Mouse (Mus musculus): ENCODE results near the gene Plac1. TPM values are rescaled to one million over a fixed set of nuclear protein-coding genes. Genes with fewer than 3 reads are reported as not detected.

Plac1 gene
- total and polyA plus RNA-seq, 3 experiments: not detected

- no peaks in the 10 kb centered on the region for H3K36me3 ChIP-seq (replicated peaks in 1 of 2; ENCODE audit: control insufficient read depth in 1 of 2, insufficient read depth in 1 of 2, low read length in 1 of 2)
- no peaks in the 10 kb centered on the region for H3K9me3 ChIP-seq (replicated peaks; ENCODE audit: low read length)
- H3K4me3 ChIP-seq (replicated peaks in 1 of 3; ENCODE audit: low read depth in 2 of 3, low read length in 2 of 3, poor library complexity in 1 of 3): no peak overlapping the region
- DNase-seq (ENCODE audit: extremely low read depth): no peak
- H3K4me2 ChIP-seq (ENCODE audit: insufficient read depth, low read depth, poor library complexity, severe bottlenecking): no peak overlapping the region
- H3K4me1 ChIP-seq (ENCODE audit: control insufficient read depth in 1 of 2, insufficient read depth in 2 of 2): no peaks in the 10 kb centered on the region
- in situ Hi-C loops (cut with MboI; ENCODE audit: low pct_ligation_motif_present, low pct_unique_long_range_greater_than_20kb, low sequenced_read_pairs) (no loop called here), dilution Hi-C loops (cut with MboI; ENCODE audit: extremely low pct_ligation_motif_present, extremely low pct_unique_long_range_greater_than_20kb, low sequenced_read_pairs) (no loop called here)
- no peak overlapping the region for H3K27ac ChIP-seq (ENCODE audit: insufficient read depth, low read depth)
- H3K79me2 ChIP-seq (replicated peaks; ENCODE audit: control insufficient read depth, extremely low read depth, insufficient read depth, poor library complexity, severe bottlenecking): no peaks in the 10 kb centered on the region
- H3K9ac ChIP-seq (ENCODE audit: insufficient read depth, low read depth): no peak overlapping the region
- TF ChIP-seq KAT2A (IDR thresholded peaks at IDR 0.05; ENCODE audit: insufficient replicate concordance, low read length): no peak
- no peak for TF ChIP-seq CHD2 (IDR thresholded peaks at IDR 0.05; ENCODE audit: low read length)
- no peak for TF ChIP-seq USF2 (conservative IDR thresholded peaks at IDR 0.05; ENCODE audit: low read depth, low read length)
- no peaks in the 10 kb centered on the region for H3K27me3 ChIP-seq (replicated peaks)
Measured at GRCm38 (mm10) chrX:53099266-53099665, 140.6 kb downstream of the Plac1 start.

- Histone ChIP-seq H3K27me3 (replicated peaks) (no peaks in the 10 kb centered on the region), H3K79me2 (replicated peaks; ENCODE audit: control insufficient read depth, extremely low read depth, insufficient read depth, poor library complexity, severe bottlenecking) (no peaks in the 10 kb centered on the region), H3K9ac (ENCODE audit: insufficient read depth, low read depth) (no peak overlapping the region), H3K27ac (ENCODE audit: insufficient read depth, low read depth) (no peak overlapping the region), H3K4me1 (ENCODE audit: control insufficient read depth in 1 of 2, insufficient read depth in 2 of 2) (no peaks in the 10 kb centered on the region), H3K4me3 (replicated peaks in 1 of 3; ENCODE audit: low read depth in 2 of 3, low read length in 2 of 3, poor library complexity in 1 of 3) (no peak overlapping the region), H3K36me3 (replicated peaks in 1 of 2; ENCODE audit: control insufficient read depth in 1 of 2, insufficient read depth in 1 of 2, low read length in 1 of 2) (no peaks in the 10 kb centered on the region), H3K4me2 (ENCODE audit: insufficient read depth, low read depth, poor library complexity, severe bottlenecking) (no peak overlapping the region), H3K9me3 (replicated peaks; ENCODE audit: low read length) (no peaks in the 10 kb centered on the region)
- TF ChIP-seq RAD21 (IDR thresholded peaks at IDR 0.05; ENCODE audit: low read depth, low read length) (no peak), MAZ (IDR thresholded peaks at IDR 0.05; ENCODE audit: low read depth, low read length) (no peak), CHD1 (IDR thresholded peaks at IDR 0.05; ENCODE audit: low read depth, low read length) (no peak), IRF4 (IDR thresholded peaks at IDR 0.05; ENCODE audit: low read depth, low read length) (no peak)
- in situ Hi-C loops (cut with MboI; ENCODE audit: low pct_ligation_motif_present, low pct_unique_long_range_greater_than_20kb, low sequenced_read_pairs) (no loop called here), dilution Hi-C loops (cut with MboI; ENCODE audit: extremely low pct_ligation_motif_present, extremely low pct_unique_long_range_greater_than_20kb, low sequenced_read_pairs) (no loop called here)
- DNase-seq (ENCODE audit: extremely low read depth): no peak
Measured at GRCm38 (mm10) chrX:53098293-53098692, 141.6 kb downstream of the Plac1 start.

- dilution Hi-C loops (cut with MboI; ENCODE audit: extremely low pct_ligation_motif_present, extremely low pct_unique_long_range_greater_than_20kb, low sequenced_read_pairs) (no loop called here), in situ Hi-C loops (cut with MboI; ENCODE audit: low pct_ligation_motif_present, low pct_unique_long_range_greater_than_20kb, low sequenced_read_pairs) (no loop called here)
- Histone ChIP-seq H3K4me2 (ENCODE audit: insufficient read depth, low read depth, poor library complexity, severe bottlenecking) (no peak overlapping the region), H3K4me3 (replicated peaks in 1 of 3; ENCODE audit: low read depth in 2 of 3, low read length in 2 of 3, poor library complexity in 1 of 3) (no peak overlapping the region), H3K27me3 (replicated peaks) (no peaks in the 10 kb centered on the region), H3K9me3 (replicated peaks; ENCODE audit: low read length) (no peaks in the 10 kb centered on the region), H3K27ac (ENCODE audit: insufficient read depth, low read depth) (no peak overlapping the region), H3K79me2 (replicated peaks; ENCODE audit: control insufficient read depth, extremely low read depth, insufficient read depth, poor library complexity, severe bottlenecking) (no peaks in the 10 kb centered on the region), H3K36me3 (replicated peaks in 1 of 2; ENCODE audit: control insufficient read depth in 1 of 2, insufficient read depth in 1 of 2, low read length in 1 of 2) (no peaks in the 10 kb centered on the region), H3K9ac (ENCODE audit: insufficient read depth, low read depth) (no peak overlapping the region), H3K4me1 (ENCODE audit: control insufficient read depth in 1 of 2, insufficient read depth in 2 of 2) (no peaks in the 10 kb centered on the region)
- TF ChIP-seq TBP (conservative IDR thresholded peaks at IDR 0.05; ENCODE audit: low read depth, low read length) (no peak), MYC (IDR thresholded peaks at IDR 0.05; ENCODE audit: low read depth, low read length) (no peak), BHLHE40 (IDR thresholded peaks at IDR 0.05; ENCODE audit: low read depth, low read length) (no peak), ELF1 (IDR thresholded peaks at IDR 0.05; ENCODE audit: low read depth, low read length) (no peak), POLR2A (IDR thresholded peaks at IDR 0.05; ENCODE audit: low read depth, low read length) (no peak), USF2 (conservative IDR thresholded peaks at IDR 0.05; ENCODE audit: low read depth, low read length) (no peak)
- DNase-seq (ENCODE audit: extremely low read depth): no peak
Measured at GRCm38 (mm10) chrX:53097786-53098185, 142.1 kb downstream of the Plac1 start.
